Mouse (Mus musculus): Measurements from ENCODE around the gene Gm13275. TPM values are rescaled to one million over a fixed set of nuclear protein-coding genes. Genes with fewer than 3 reads are reported as not detected.

Gene Gm13275
- polyA plus RNA-seq (2021; fragmentation: Nextera tagmentation), result not detected in 2 replicates
- long read RNA-seq, experiment 1, result 0 reads
- long read RNA-seq, experiment 2, result 0 reads

GRCm38 (mm10) chr4:88793936-88794675 lies at the start of gene Gm13275:
Gm13275 (plus strand) TSS chr4:88794487.

GRCm38 (mm10) chr4:88754818-88755340 lies 39.4 kb upstream of the Gm13275 start, which contains the start of gene Gm13271:
Gm13271 (plus strand) TSS chr4:88754868.

GRCm38 (mm10) chr4:88759610-88760268 lies 34.5 kb upstream of the Gm13275 start, which contains the start of gene Gm13283:
Gm13283 (plus strand) TSS chr4:88760119.

GRCm38 (mm10) chr4:88773534-88773933 lies 20.8 kb upstream of the Gm13275 start, which contains the start of gene Gm13290:
Gm13290 (plus strand) TSS chr4:88773834.

GRCm38 (mm10) chr4:88776622-88777021 lies 17.7 kb upstream of the Gm13275 start, which contains the start of gene Gm13289:
Gm13289 (plus strand) TSS chr4:88776922.

GRCm38 (mm10) chr4:88779550-88779949 lies 14.7 kb upstream of the Gm13275 start, which contains the start of gene Gm13272:
Gm13272 (plus strand) TSS chr4:88779850.

GRCm38 (mm10) chr4:88781831-88782230 lies 12.5 kb upstream of the Gm13275 start, which contains the start of gene Ifnz:
Ifnz (plus strand) TSS chr4:88782131.

GRCm38 (mm10) chr4:88785409-88785808 lies 8.9 kb upstream of the Gm13275 start, which contains the start of gene Gm13276:
Gm13276 (plus strand) TSS chr4:88785709.

GRCm38 (mm10) chr4:88788402-88788801 lies 5.9 kb upstream of the Gm13275 start, which contains the start of gene Gm13277:
Gm13277 (plus strand) TSS chr4:88788632.

GRCm38 (mm10) chr4:88791250-88791649 lies 3.0 kb upstream of the Gm13275 start, which contains the start of gene Gm13278:
Gm13278 (plus strand) TSS chr4:88791550.

GRCm38 (mm10) chr4:88797097-88797496 lies 2.8 kb downstream of the Gm13275 start, which contains the start of gene Gm13279:
Gm13279 (plus strand) TSS chr4:88797397.

GRCm38 (mm10) chr4:88799365-88799764 lies 5.1 kb downstream of the Gm13275 start, which contains the start of gene Gm13285:
Gm13285 (plus strand) TSS chr4:88799665.

GRCm38 (mm10) chr4:88802954-88803353 lies 8.7 kb downstream of the Gm13275 start, which contains the start of gene Gm13287:
Gm13287 (plus strand) TSS chr4:88803254.

GRCm38 (mm10) chr4:88805231-88805630 lies 10.9 kb downstream of the Gm13275 start, which contains the start of gene Gm13288:
Gm13288 (plus strand) TSS chr4:88805531.

GRCm38 (mm10) chr4:88815928-88816327 lies 21.6 kb downstream of the Gm13275 start, which contains the start of gene Ifna7:
Ifna7 (plus strand) TSS chr4:88816228.

GRCm38 (mm10) chr4:88819659-88820058 lies 25.4 kb downstream of the Gm13275 start, which contains the start of gene Ifna11:
Ifna11 (plus strand) TSS chr4:88819959.

GRCm38 (mm10) chr4:88827116-88827515 lies 32.8 kb downstream of the Gm13275 start, which contains the start of gene Ifna6:
Ifna6 (plus strand) TSS chr4:88827416.

GRCm38 (mm10) chr4:88835225-88835624 lies 40.9 kb downstream of the Gm13275 start, which contains the start of gene Ifna5:
Ifna5 (plus strand) TSS chr4:88835525.

GRCm38 (mm10) chr4:88841438-88841911 lies 47.2 kb downstream of the Gm13275 start, which contains the start of gene Ifna4:
Ifna4 (plus strand) TSS chr4:88841861.

